Mouse (Mus musculus) CH12.LX (cell line): ENCODE measurements around the gene Akr1c19. TPM values are rescaled to one million over a fixed set of nuclear protein-coding genes. Genes with fewer than 3 reads are reported as not detected.
A peak's percentile ranks its signal among the peaks of the same experiment; 100 is the strongest.

Experiments
- DNase-seq: peaks from one replicate; pipeline ENCODE4 v3.0.0-alpha.2; 2013; ENCODE audit errors: extremely low read depth
- H3K27ac ChIP-seq: 2 replicates; pipeline ENCODE4 v1.5.1; 2012; ENCODE audit warnings: low read depth, mild to moderate bottlenecking, control low read depth, moderate library complexity; ENCODE audit not compliant: insufficient read depth
- H3K27me3 ChIP-seq: replicated peaks from 2 replicates; pipeline ENCODE3; 2012; ENCODE audit warnings: inconsistent platforms
- H3K36me3 ChIP-seq, 2 experiments: replicated peaks in 1 of 2; 2 replicates each; pipeline versions ENCODE3 to v1.6.1; 2012; ENCODE audit warnings: inconsistent platforms in 1 of 2, low read length in 1 of 2, mild to moderate bottlenecking in 1 of 2, mixed read lengths in 1 of 2, moderate library complexity in 1 of 2; ENCODE audit not compliant: control insufficient read depth in 1 of 2, insufficient read depth in 1 of 2
- H3K4me1 ChIP-seq, 2 experiments: 2 replicates each; pipeline ENCODE4 v1.6.1; 2012; ENCODE audit warnings: inconsistent platforms in 1 of 2, moderate library complexity in 1 of 2; ENCODE audit not compliant: insufficient read depth in 2 of 2, control insufficient read depth in 1 of 2
- H3K4me2 ChIP-seq: 2 replicates; pipeline ENCODE4 v1.6.1; 2012; ENCODE audit warnings: low read depth, mild to moderate bottlenecking, control low read depth; ENCODE audit not compliant: poor library complexity, insufficient read depth, severe bottlenecking
- H3K4me3 ChIP-seq, 3 experiments: fragments of 150-350 bp in 1 of 3; sonication (generic) in 1 of 3; replicated peaks in 1 of 3; 2 replicates each; pipeline versions ENCODE3 to v1.5.1; 2011 to 2012; ENCODE audit warnings: low read depth in 2 of 3, low read length in 2 of 3, mild to moderate bottlenecking in 2 of 3, moderate library complexity in 2 of 3, control low read depth in 1 of 3, improper control_type of control experiment in 1 of 3, inconsistent platforms in 1 of 3, mixed read lengths in 1 of 3; ENCODE audit not compliant: poor library complexity in 1 of 3
- H3K79me2 ChIP-seq: replicated peaks from 2 replicates; pipeline ENCODE4 v1.6.1; 2012; ENCODE audit warnings: mild to moderate bottlenecking, moderate library complexity; ENCODE audit not compliant: control insufficient read depth, poor library complexity, insufficient read depth, severe bottlenecking; ENCODE audit errors: extremely low read depth
- H3K9ac ChIP-seq: 2 replicates; pipeline ENCODE4 v1.6.1; 2012; ENCODE audit warnings: low read depth, mild to moderate bottlenecking, control low read depth, moderate library complexity; ENCODE audit not compliant: insufficient read depth
- H3K9me3 ChIP-seq: replicated peaks from 2 replicates; pipeline ENCODE3; 2012; ENCODE audit warnings: low read length, inconsistent platforms, mixed read lengths
- BHLHE40 ChIP-seq: IDR thresholded peaks from 2 replicates; pipeline ENCODE4 v1.6.1; 2011; ENCODE audit warnings: mild to moderate bottlenecking, low read depth, low read length, improper control_type of control experiment
- CTCF ChIP-seq, 2 experiments: IDR thresholded peaks in 1 of 2; conservative IDR thresholded peaks in 1 of 2; 2 replicates each; pipeline ENCODE4 v1.5.1; 2011 to 2012; ENCODE audit warnings: low read depth in 2 of 2, low read length in 2 of 2, improper control_type of control experiment in 1 of 2, inconsistent platforms in 1 of 2, mild to moderate bottlenecking in 1 of 2, moderate library complexity in 1 of 2
- E2F4 ChIP-seq: IDR thresholded peaks from 2 replicates; pipeline ENCODE4 v1.6.1; 2011; ENCODE audit warnings: low read depth, low read length, improper control_type of control experiment; ENCODE audit not compliant: insufficient replicate concordance
- ELF1 ChIP-seq: IDR thresholded peaks from 2 replicates; pipeline ENCODE4 v1.6.1; 2014; ENCODE audit warnings: low read depth, mild to moderate bottlenecking, inconsistent platforms, low read length, improper control_type of control experiment
- GABPA ChIP-seq: IDR thresholded peaks from 2 replicates; pipeline ENCODE4 v1.6.1; 2012; ENCODE audit warnings: low read depth, low read length, improper control_type of control experiment, inconsistent platforms; ENCODE audit not compliant: insufficient replicate concordance
- HCFC1 ChIP-seq: IDR thresholded peaks from 2 replicates; pipeline ENCODE4 v1.6.1; 2012; ENCODE audit warnings: low read depth, mild to moderate bottlenecking, inconsistent platforms, low read length, improper control_type of control experiment
- JUND ChIP-seq: conservative IDR thresholded peaks from 2 replicates; pipeline ENCODE4 v1.6.1; 2011; ENCODE audit warnings: low read depth, low read length, improper control_type of control experiment
- KAT2A ChIP-seq: IDR thresholded peaks from 2 replicates; pipeline ENCODE4 v1.6.1; 2012; ENCODE audit warnings: low read length, improper control_type of control experiment, inconsistent platforms; ENCODE audit not compliant: insufficient replicate concordance
- MEF2A ChIP-seq: IDR thresholded peaks from 2 replicates; pipeline ENCODE4 v1.6.1; 2014; ENCODE audit warnings: low read depth, mild to moderate bottlenecking, inconsistent platforms, low read length, improper control_type of control experiment, borderline replicate concordance
- PAX5 ChIP-seq: IDR thresholded peaks from 2 replicates; pipeline ENCODE4 v1.6.1; 2012; ENCODE audit warnings: low read length, inconsistent platforms, mixed read lengths
- POLR2A ChIP-seq: IDR thresholded peaks from 2 replicates; pipeline ENCODE4 v1.6.1; 2011; ENCODE audit warnings: low read depth, mild to moderate bottlenecking, improper control_type of control experiment, low read length
- POLR2AphosphoS2 ChIP-seq: IDR thresholded peaks from 2 replicates; pipeline ENCODE4 v1.6.1; 2011; ENCODE audit warnings: low read depth, low read length, improper control_type of control experiment
- RAD21 ChIP-seq: IDR thresholded peaks from 2 replicates; pipeline ENCODE4 v1.6.1; 2011; ENCODE audit warnings: low read depth, mild to moderate bottlenecking, low read length, improper control_type of control experiment, moderate library complexity
- RCOR1 ChIP-seq: conservative IDR thresholded peaks from 2 replicates; pipeline ENCODE4 v1.6.1; 2012; ENCODE audit warnings: low read depth, mild to moderate bottlenecking, inconsistent platforms, low read length, improper control_type of control experiment
- SIN3A ChIP-seq: IDR thresholded peaks from 2 replicates; pipeline ENCODE4 v1.6.1; 2012; ENCODE audit warnings: low read length, improper control_type of control experiment, inconsistent platforms
- SMC3 ChIP-seq: IDR thresholded peaks from 2 replicates; pipeline ENCODE4 v1.6.1; 2011; ENCODE audit warnings: low read depth, low read length, improper control_type of control experiment
- TBP ChIP-seq: conservative IDR thresholded peaks from 2 replicates; pipeline ENCODE4 v1.6.1; 2011; ENCODE audit warnings: low read depth, low read length, improper control_type of control experiment
- USF1 ChIP-seq: IDR thresholded peaks from 2 replicates; pipeline ENCODE4 v1.6.1; 2014; ENCODE audit warnings: low read depth, mild to moderate bottlenecking, inconsistent platforms, low read length, improper control_type of control experiment
- USF2 ChIP-seq: conservative IDR thresholded peaks from 2 replicates; pipeline ENCODE4 v1.6.1; 2011; ENCODE audit warnings: low read depth, low read length, improper control_type of control experiment
- ZC3H11A ChIP-seq: IDR thresholded peaks from 2 replicates; pipeline ENCODE4 v1.6.1; 2012; ENCODE audit warnings: low read depth, mild to moderate bottlenecking, inconsistent platforms, low read length, improper control_type of control experiment
- ZKSCAN1 ChIP-seq: IDR thresholded peaks from 2 replicates; pipeline ENCODE4 v1.6.1; 2012; ENCODE audit warnings: low read depth, inconsistent platforms, low read length, improper control_type of control experiment, borderline replicate concordance
- dilution Hi-C: fragments of 300-500 bp; cut with MboI; formaldehyde crosslinking; loops from 2 replicates; pipeline ENCODE4 v1.14.3; 2020; ENCODE audit warnings: low sequenced_read_pairs; ENCODE audit not compliant: extremely low pct_unique_long_range_greater_than_20kb, extremely low pct_ligation_motif_present
- in situ Hi-C: fragments of 300-500 bp; cut with MboI; formaldehyde crosslinking; loops from 3 replicates; pipeline ENCODE4 v1.14.3; 2019; ENCODE audit warnings: low sequenced_read_pairs, low pct_ligation_motif_present, low pct_unique_long_range_greater_than_20kb, mixed read lengths
- polyA plus RNA-seq: library from polyadenylated mRNA; unstranded; fragments of >175 nt; gene quantifications from 2 replicates; pipeline ENCODE4 v1.2.1, GENCODE M21; 2012; ENCODE audit warnings: low read depth; ENCODE audit not compliant: insufficient read length
- total RNA-seq, 2 experiments: library from RNA; depleted of rRNA; stranded (reverse); fragments of 300-350 nt in 1 of 2; fragments of >200 nt in 1 of 2; gene quantifications; 2 replicates each; pipeline ENCODE4 v1.2.3; 2012 to 2014

Akr1c19 gene
- total and polyA plus RNA-seq, 3 experiments: not detected

- Histone ChIP-seq H3K4me1 (peaks cover 4 to 6% of the 10 kb centered on the region in 2 experiments; a peak in 2 of 4 replicates), H3K4me2 (peak within 1 kb of the TSS; percentile 97), H3K36me3 (no peaks in the 10 kb centered on the region), H3K27ac (no peak within 1 kb of the TSS), H3K9ac (peak within 1 kb of the TSS; percentile 68), H3K9me3 (no peaks in the 10 kb centered on the region), H3K79me2 (peaks cover 10% of the 10 kb centered on the region), H3K4me3 (peak within 1 kb of the TSS; percentile 44 to 64 (median 56)), H3K27me3 (no peaks in the 10 kb centered on the region)
- TF ChIP-seq HCFC1 (peak; percentile 56; the same call in 1 of the 2 replicates), TBP (0 out of 2 replicates have a peak, but pooled peaks have one; percentile 34), ELF1 (peak; percentile 86), ZKSCAN1 (no peak), POLR2A (peak; percentile 40; the same call in 1 of the 2 replicates)
- DNase-seq: peak; percentile 43
- dilution Hi-C loops (no loop called here), in situ Hi-C loops (no loop called here)
Observed at GRCm38 (mm10) chr13:4279284-4279683, 50.8 kb downstream of the Akr1c19 start, which contains the start of gene Akr1c12. Gene Akr1c12 (minus strand): TSS chr13:4279433.

- in situ Hi-C loops (loop anchor here (5.0 kb wide), 1 partner anchor 149 kb away; no protein-coding TSS in a partner anchor), dilution Hi-C loops (no loop called here)
- Histone ChIP-seq H3K4me2 (no peak overlapping the region), H3K79me2 (peaks cover 10% of the 10 kb centered on the region), H3K4me1 (peaks cover 4 to 6% of the 10 kb centered on the region in 2 experiments; a peak in 2 of 4 replicates), H3K27me3 (no peaks in the 10 kb centered on the region), H3K36me3 (no peaks in the 10 kb centered on the region), H3K9ac (no peak overlapping the region), H3K4me3 (no peak overlapping the region), H3K9me3 (no peaks in the 10 kb centered on the region), H3K27ac (no peak overlapping the region)
- peak; percentile 57 for TF ChIP-seq SMC3
- TF ChIP-seq CTCF (conservative IDR thresholded peaks at IDR 0.05 in 1 of 2, IDR thresholded peaks at IDR 0.05 in 1 of 2; ENCODE audit: low read depth in 2 of 2, low read length in 2 of 2): peak; percentile 28 to 79; a peak in 2 of 4 replicates
- TF ChIP-seq ZC3H11A: no peak
- TF ChIP-seq RAD21: peak; percentile 76
- TF ChIP-seq RCOR1: no peak
- no peak for TF ChIP-seq MEF2A
- peak; percentile 53 for DNase-seq
Observed at GRCm38 (mm10) chr13:4281471-4282412, 53.2 kb downstream of the Akr1c19 start.

GRCm38 (mm10) chr13:4296991-4297390, 68.5 kb downstream of the Akr1c19 start:
- Histone ChIP-seq H3K4me2 (no peak overlapping the region), H3K79me2 (no peaks in the 10 kb centered on the region), H3K4me3 (no peak overlapping the region), H3K36me3 (no peaks in the 10 kb centered on the region), H3K4me1 (no peaks in the 10 kb centered on the region), H3K9me3 (no peaks in the 10 kb centered on the region), H3K9ac (no peak overlapping the region), H3K27ac (no peak overlapping the region), H3K27me3 (no peaks in the 10 kb centered on the region)
- dilution Hi-C loops: no loop called here
- TF ChIP-seq KAT2A (no peak), ELF1 (no peak), USF2 (no peak), USF1 (no peak), PAX5 (no peak), POLR2AphosphoS2 (no peak), JUND (no peak), BHLHE40 (no peak), SIN3A (no peak), GABPA (no peak), E2F4 (no peak), CTCF (conservative IDR thresholded peaks at IDR 0.05 in 1 of 2, IDR thresholded peaks at IDR 0.05 in 1 of 2; ENCODE audit: low read depth in 2 of 2, low read length in 2 of 2) (no peak)
- DNase-seq: no peak
- in situ Hi-C loops: no loop called here
